Mouse (Mus musculus): ENCODE measurements around the gene Dhx29. TPM values are rescaled to one million over a fixed set of nuclear protein-coding genes. Genes with fewer than 3 reads are reported as not detected.

The Dhx29 gene
- polyA plus RNA-seq, 1 experiment: 5.2 TPM

- TF ChIP-seq POLR2A (IDR thresholded peaks at IDR 0.05; ENCODE audit: control insufficient read depth, extremely low read depth, insufficient read depth, low read length, poor library complexity) (no peak), CTCF (IDR thresholded peaks at IDR 0.05; ENCODE audit: borderline replicate concordance, control insufficient read depth, extremely low read depth, insufficient read depth, low read length, poor library complexity) (no peak)
- H3K36me3 ChIP-seq (ENCODE audit: control insufficient read depth, insufficient read depth, low read length): peaks cover 36% of the 10 kb centered on the region
- no peak overlapping the region for H3K27ac ChIP-seq (ENCODE audit: control insufficient read depth, insufficient read depth, low read length)
- H3K4me3 ChIP-seq (ENCODE audit: control insufficient read depth, insufficient read depth, low read length): no peak overlapping the region
- peaks cover 4% of the 10 kb centered on the region for H3K4me1 ChIP-seq (replicated peaks; ENCODE audit: control insufficient read depth, insufficient read depth, low read length)
- 93% methylated on average over 3 of the region's 3 CpGs for WGBS
- no peaks in the 10 kb centered on the region for H3K27me3 ChIP-seq (ENCODE audit: control insufficient read depth, insufficient read depth, low read length)
- DNase-seq: no peak
Observed at GRCm38 (mm10) chr13:112920906-112921305, 6.3 kb upstream of the Dhx29 start.

DNA sequence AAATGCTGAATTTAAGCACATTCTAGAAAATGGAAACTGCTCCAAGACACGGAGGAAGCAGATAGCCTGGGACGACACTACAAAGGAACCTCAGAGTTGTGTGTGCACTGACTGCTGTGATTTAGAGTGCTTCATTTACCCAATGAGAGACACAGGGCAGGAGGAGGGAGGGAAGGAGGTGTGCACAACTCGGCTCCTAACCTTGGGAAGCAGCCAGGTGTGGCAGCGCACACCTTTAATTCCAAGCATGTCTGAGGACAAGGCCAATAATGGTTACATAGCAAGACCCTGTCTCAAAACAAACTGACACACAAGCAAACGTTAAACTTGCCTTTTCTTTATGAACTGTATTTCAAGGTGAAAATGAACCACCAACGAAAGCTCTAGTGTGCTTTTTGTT is 2.0 kb upstream of the Dhx29 start:
- WGBS: 75% methylated on average over 6 of the region's 6 CpGs
- no peak for DNase-seq
- Histone ChIP-seq H3K27ac (ENCODE audit: control insufficient read depth, insufficient read depth, low read length) (no peak overlapping the region), H3K4me1 (replicated peaks; ENCODE audit: control insufficient read depth, insufficient read depth, low read length) (peaks cover 7% of the 10 kb centered on the region), H3K4me3 (ENCODE audit: control insufficient read depth, insufficient read depth, low read length) (no peak overlapping the region), H3K36me3 (ENCODE audit: control insufficient read depth, insufficient read depth, low read length) (peaks cover 1% of the 10 kb centered on the region; the same call in 1 of the 2 replicates), H3K27me3 (ENCODE audit: control insufficient read depth, insufficient read depth, low read length) (no peaks in the 10 kb centered on the region)
- TF ChIP-seq CTCF (IDR thresholded peaks at IDR 0.05; ENCODE audit: borderline replicate concordance, control insufficient read depth, extremely low read depth, insufficient read depth, low read length, poor library complexity) (no peak), POLR2A (IDR thresholded peaks at IDR 0.05; ENCODE audit: control insufficient read depth, extremely low read depth, insufficient read depth, low read length, poor library complexity) (no peak)

DNA sequence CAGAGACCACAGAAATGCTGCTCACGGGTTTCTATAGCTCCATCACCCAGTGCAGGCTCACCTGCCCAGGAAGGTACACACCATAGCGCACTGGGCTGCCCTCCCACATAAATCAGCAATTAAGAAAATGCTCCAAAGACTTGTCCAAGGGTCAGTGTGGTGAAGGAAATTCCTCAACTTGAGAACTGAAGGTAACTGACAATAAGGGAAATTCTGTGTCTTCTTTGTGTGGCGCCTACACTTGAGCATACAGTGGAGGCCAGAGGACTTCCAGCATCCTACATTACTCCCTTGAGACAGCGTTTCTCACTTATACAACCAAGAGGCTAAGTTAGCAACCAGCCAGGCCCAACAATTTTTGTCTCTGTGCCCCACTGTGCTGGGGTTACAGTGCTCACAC is 1.3 kb upstream of the Dhx29 start:
- no peak for DNase-seq
- Histone ChIP-seq H3K36me3 (ENCODE audit: control insufficient read depth, insufficient read depth, low read length) (no peaks in the 10 kb centered on the region), H3K27me3 (ENCODE audit: control insufficient read depth, insufficient read depth, low read length) (no peaks in the 10 kb centered on the region), H3K4me1 (replicated peaks; ENCODE audit: control insufficient read depth, insufficient read depth, low read length) (peaks cover 7% of the 10 kb centered on the region), H3K4me3 (ENCODE audit: control insufficient read depth, insufficient read depth, low read length) (no peak overlapping the region), H3K27ac (ENCODE audit: control insufficient read depth, insufficient read depth, low read length) (no peak overlapping the region)
- TF ChIP-seq POLR2A (IDR thresholded peaks at IDR 0.05; ENCODE audit: control insufficient read depth, extremely low read depth, insufficient read depth, low read length, poor library complexity): no peak
- TF ChIP-seq CTCF (IDR thresholded peaks at IDR 0.05; ENCODE audit: borderline replicate concordance, control insufficient read depth, extremely low read depth, insufficient read depth, low read length, poor library complexity): no peak
- WGBS: 48% methylated on average over 4 of the region's 4 CpGs

DNA sequence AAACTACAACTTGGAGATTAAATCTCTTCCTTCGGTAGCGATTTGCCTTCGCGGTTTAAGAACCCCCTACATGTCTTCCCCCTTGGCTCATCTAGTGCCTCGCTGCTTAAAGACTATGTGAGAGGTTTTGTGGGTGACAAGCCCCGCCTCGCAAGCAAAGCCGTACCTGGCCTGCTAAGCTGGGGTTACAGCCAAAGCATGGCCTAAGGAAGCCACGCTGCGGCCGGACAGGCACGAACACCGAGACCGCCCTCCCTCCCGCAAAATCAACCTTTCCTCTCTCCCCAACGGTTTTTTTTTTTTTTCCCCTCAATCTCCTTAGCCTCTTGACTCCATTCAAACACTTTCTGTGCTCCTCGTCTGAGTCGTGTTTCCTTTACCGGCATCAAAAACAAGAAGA is 458 bp upstream of the Dhx29 start:
- H3K27ac ChIP-seq (ENCODE audit: control insufficient read depth, insufficient read depth, low read length): peak overlapping the region; percentile 54; the same call in 1 of the 2 replicates
- peaks cover 7% of the 10 kb centered on the region for H3K4me1 ChIP-seq (replicated peaks; ENCODE audit: control insufficient read depth, insufficient read depth, low read length)
- no peak for TF ChIP-seq CTCF (IDR thresholded peaks at IDR 0.05; ENCODE audit: borderline replicate concordance, control insufficient read depth, extremely low read depth, insufficient read depth, low read length, poor library complexity)
- TF ChIP-seq POLR2A (IDR thresholded peaks at IDR 0.05; ENCODE audit: control insufficient read depth, extremely low read depth, insufficient read depth, low read length, poor library complexity): no peak
- under 1% methylated on average over 19 of the region's 19 CpGs for WGBS
- H3K4me3 ChIP-seq (ENCODE audit: control insufficient read depth, insufficient read depth, low read length): peak overlapping the region; percentile 91
- no peaks in the 10 kb centered on the region for H3K36me3 ChIP-seq (ENCODE audit: control insufficient read depth, insufficient read depth, low read length)
- DNase-seq: peak; percentile 35
- no peaks in the 10 kb centered on the region for H3K27me3 ChIP-seq (ENCODE audit: control insufficient read depth, insufficient read depth, low read length)

DNA sequence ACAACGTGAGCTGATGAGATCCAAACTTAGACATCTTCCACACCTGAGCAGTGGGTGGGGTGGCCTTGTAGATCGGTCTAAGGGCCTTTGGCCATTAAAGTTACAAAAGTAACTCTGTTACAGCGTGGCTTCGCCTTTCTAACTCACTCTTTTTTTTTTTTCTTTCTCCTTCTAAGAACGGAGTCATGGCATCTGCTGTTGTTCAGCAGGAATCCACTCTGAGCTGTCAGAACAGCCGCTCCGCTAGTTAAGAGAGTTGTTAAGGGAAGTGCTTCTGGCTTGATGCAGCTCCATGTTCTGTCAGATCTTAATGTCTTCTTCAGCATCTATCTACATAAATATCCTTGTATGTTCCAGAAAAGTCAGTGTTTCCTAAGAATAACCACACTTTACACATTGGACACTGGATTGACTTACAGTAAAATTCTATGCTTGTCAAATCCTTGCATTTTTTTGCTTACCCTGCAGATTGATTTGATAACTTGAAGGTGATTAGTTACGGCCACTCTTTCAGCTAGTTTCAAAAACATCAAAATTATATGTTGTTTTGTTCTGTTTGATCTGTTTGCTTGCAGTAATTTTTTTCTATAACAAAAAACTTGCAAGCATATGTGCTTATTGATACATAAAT is 899 bp downstream of the Dhx29 start:
- no peaks in the 10 kb centered on the region for H3K27me3 ChIP-seq (ENCODE audit: control insufficient read depth, insufficient read depth, low read length)
- TF ChIP-seq POLR2A (IDR thresholded peaks at IDR 0.05; ENCODE audit: control insufficient read depth, extremely low read depth, insufficient read depth, low read length, poor library complexity) (no peak), CTCF (IDR thresholded peaks at IDR 0.05; ENCODE audit: borderline replicate concordance, control insufficient read depth, extremely low read depth, insufficient read depth, low read length, poor library complexity) (no peak)
- WGBS: 12% methylated on average over 8 of the region's 8 CpGs
- H3K27ac ChIP-seq (ENCODE audit: control insufficient read depth, insufficient read depth, low read length): peak overlapping the region; percentile 76; the same call in 1 of the 2 replicates
- H3K36me3 ChIP-seq (ENCODE audit: control insufficient read depth, insufficient read depth, low read length): peaks cover 4% of the 10 kb centered on the region; the same call in 1 of the 2 replicates
- DNase-seq: no peak
- H3K4me3 ChIP-seq (ENCODE audit: control insufficient read depth, insufficient read depth, low read length): peak overlapping the region; percentile 91
- H3K4me1 ChIP-seq (replicated peaks; ENCODE audit: control insufficient read depth, insufficient read depth, low read length): peaks cover 7% of the 10 kb centered on the region

DNA sequence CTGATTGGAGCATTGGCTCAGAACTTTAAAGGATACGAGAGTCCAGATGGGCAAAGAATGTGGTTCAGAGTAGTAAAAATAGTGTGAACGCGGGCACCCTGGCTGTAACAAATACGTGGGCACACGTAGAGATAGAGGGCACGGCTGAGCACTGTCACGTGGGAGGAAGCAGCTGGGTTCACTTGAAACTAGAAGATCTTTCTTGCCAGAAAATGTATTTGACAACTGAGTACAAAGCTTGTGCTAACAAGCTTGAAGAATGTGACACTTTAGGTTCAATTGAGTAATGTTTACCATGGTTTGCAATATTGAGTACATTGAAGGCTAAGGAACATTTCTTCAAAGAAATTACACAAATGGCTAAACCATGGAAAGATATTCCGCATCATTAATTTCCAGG is 10.9 kb downstream of the Dhx29 start:
- H3K36me3 ChIP-seq (ENCODE audit: control insufficient read depth, insufficient read depth, low read length): peaks cover 15% of the 10 kb centered on the region; the same call in 1 of the 2 replicates
- WGBS: 93% methylated on average over 8 of the region's 8 CpGs
- no peak overlapping the region for H3K27ac ChIP-seq (ENCODE audit: control insufficient read depth, insufficient read depth, low read length)
- peaks cover 5% of the 10 kb centered on the region for H3K4me1 ChIP-seq (replicated peaks; ENCODE audit: control insufficient read depth, insufficient read depth, low read length)
- H3K27me3 ChIP-seq (ENCODE audit: control insufficient read depth, insufficient read depth, low read length): no peaks in the 10 kb centered on the region
- H3K4me3 ChIP-seq (ENCODE audit: control insufficient read depth, insufficient read depth, low read length): no peak overlapping the region
- DNase-seq: no peak
- TF ChIP-seq POLR2A (IDR thresholded peaks at IDR 0.05; ENCODE audit: control insufficient read depth, extremely low read depth, insufficient read depth, low read length, poor library complexity) (no peak), CTCF (IDR thresholded peaks at IDR 0.05; ENCODE audit: borderline replicate concordance, control insufficient read depth, extremely low read depth, insufficient read depth, low read length, poor library complexity) (no peak)

All from thymus, adult 2 months (tissue).